Mouse (Mus musculus): ENCODE measurements around the gene Comp. TPM values are rescaled to one million over a fixed set of nuclear protein-coding genes. Genes with fewer than 3 reads are reported as not detected.

Gene Comp
- total RNA-seq, 2 experiments from 2014 or later: not detected

GRCm38 (mm10) chr8:70431213-70431612 lies 57.9 kb downstream of the Comp start:
- ATAC-seq (replicated peaks; ENCODE audit: poor library complexity): no peak

Other genes with a start within 250 kb of the Comp start
- gene Nr2c2ap, start 242.2 kb upstream of the Comp start, total RNA-seq (2015): 38.4 and 45.6 TPM in 2 replicates
- gene Nr2c2ap, start 242.2 kb upstream of the Comp start, total RNA-seq (2017): 11.6 and 13.2 TPM in 2 replicates
- 8.0 and 8.5 TPM in 2 replicates for gene Rfxank, start 234.4 kb upstream of the Comp start, total RNA-seq (2015)
- 5.7 and 5.9 TPM in 2 replicates for gene Rfxank, start 234.4 kb upstream of the Comp start, total RNA-seq (2017)
- gene Borcs8, start 234.1 kb upstream of the Comp start, total RNA-seq (2015): 42.0 and 43.3 TPM in 2 replicates
- gene Borcs8, start 234.1 kb upstream of the Comp start, total RNA-seq (2017): 32.0 and 35.2 TPM in 2 replicates
- gene Mef2b, start 233.8 kb upstream of the Comp start, total RNA-seq (2015): not detected in 2 replicates
- not detected in 2 replicates for gene Mef2b, start 233.8 kb upstream of the Comp start, total RNA-seq (2017)
- 9.0 and 16.0 TPM in 2 replicates for gene Tmem161a, start 201.2 kb upstream of the Comp start, total RNA-seq (2015)
- gene Tmem161a, start 201.2 kb upstream of the Comp start, total RNA-seq (2017): 11.2 and 11.3 TPM in 2 replicates
- 2.5 and 2.8 TPM in 2 replicates for gene Slc25a42, start 161.3 kb upstream of the Comp start, total RNA-seq (2015)
- 1.4 and 2.4 TPM in 2 replicates for gene Slc25a42, start 161.3 kb upstream of the Comp start, total RNA-seq (2017)
- gene Sugp2, start 139.3 kb upstream of the Comp start, total RNA-seq (2015): 32.2 and 53.8 TPM in 2 replicates
- gene Sugp2, start 139.3 kb upstream of the Comp start, total RNA-seq (2017): 44.2 and 45.7 TPM in 2 replicates
- 7.1 and 9.2 TPM in 2 replicates for gene Armc6, start 139.1 kb upstream of the Comp start, total RNA-seq (2015)
- gene Armc6, start 139.1 kb upstream of the Comp start, total RNA-seq (2017): 3.2 and 5.3 TPM in 2 replicates
- gene Homer3, start 90.7 kb upstream of the Comp start, total RNA-seq (2015): 4.2 and 5.8 TPM in 2 replicates
- gene Homer3, start 90.7 kb upstream of the Comp start, total RNA-seq (2017): 8.9 and 9.9 TPM in 2 replicates
- 42.7 and 44.7 TPM in 2 replicates for gene Ddx49, start 71.1 kb upstream of the Comp start, total RNA-seq (2015)
- 163 and 172 TPM in 2 replicates for gene Ddx49, start 71.1 kb upstream of the Comp start, total RNA-seq (2017)
- 214 and 223 TPM in 2 replicates for gene Cope, start 71.0 kb upstream of the Comp start, total RNA-seq (2015)
- gene Cope, start 71.0 kb upstream of the Comp start, total RNA-seq (2017): 129 and 151 TPM in 2 replicates
- not detected in 2 replicates for gene Cers1, start 57.8 kb upstream of the Comp start, total RNA-seq (2015)
- gene Cers1, start 57.8 kb upstream of the Comp start, total RNA-seq (2017): not detected in 2 replicates
- gene Gdf1, start 43.7 kb upstream of the Comp start, total RNA-seq (2015): not detected in 2 replicates
- gene Gdf1, start 43.7 kb upstream of the Comp start, total RNA-seq (2017): not detected in 2 replicates
- gene Upf1, start 20.3 kb upstream of the Comp start, total RNA-seq (2015): 13.9 and 15.3 TPM in 2 replicates
- gene Upf1, start 20.3 kb upstream of the Comp start, total RNA-seq (2017): 32.3 and 32.5 TPM in 2 replicates
- gene Crtc1, start 66.0 kb downstream of the Comp start, total RNA-seq (2015): 7.8 and 9.3 TPM in 2 replicates
- 2.7 and 6.6 TPM in 2 replicates for gene Crtc1, start 66.0 kb downstream of the Comp start, total RNA-seq (2017)
- gene Klhl26, start 103.4 kb downstream of the Comp start, total RNA-seq (2015): 4.7 and 5.1 TPM in 2 replicates
- gene Klhl26, start 103.4 kb downstream of the Comp start, total RNA-seq (2017): 3.5 and 3.6 TPM in 2 replicates
- gene Tmem59l, start 113.8 kb downstream of the Comp start, total RNA-seq (2015): not detected in 2 replicates
- not detected in 2 replicates for gene Tmem59l, start 113.8 kb downstream of the Comp start, total RNA-seq (2017)
- gene Crlf1, start 119.6 kb downstream of the Comp start, total RNA-seq (2015): not detected in 2 replicates
- gene Crlf1, start 119.6 kb downstream of the Comp start, total RNA-seq (2017): not detected in 2 replicates
- 40.6 and 41.3 TPM in 2 replicates for gene Rex1bd, start 133.2 kb downstream of the Comp start, total RNA-seq (2015)
- gene Rex1bd, start 133.2 kb downstream of the Comp start, total RNA-seq (2017): 42.1 and 50.4 TPM in 2 replicates
- 3,077 and 3,244 TPM in 2 replicates for gene Uba52, start 137.2 kb downstream of the Comp start, total RNA-seq (2015)
- gene Uba52, start 137.2 kb downstream of the Comp start, total RNA-seq (2017): 4,035 and 5,307 TPM in 2 replicates
- gene Fkbp8, start 154.2 kb downstream of the Comp start, total RNA-seq (2015): 74.6 and 90.4 TPM in 2 replicates
- 114 and 133 TPM in 2 replicates for gene Fkbp8, start 154.2 kb downstream of the Comp start, total RNA-seq (2017)
- gene Kxd1, start 154.4 kb downstream of the Comp start, total RNA-seq (2015): 88.0 and 106 TPM in 2 replicates
- gene Kxd1, start 154.4 kb downstream of the Comp start, total RNA-seq (2017): 63.1 and 84.4 TPM in 2 replicates
- 8.5 and 8.7 TPM in 2 replicates for gene Ell, start 165.9 kb downstream of the Comp start, total RNA-seq (2015)
- 9.1 and 9.5 TPM in 2 replicates for gene Ell, start 165.9 kb downstream of the Comp start, total RNA-seq (2017)
- 26.1 and 39.0 TPM in 2 replicates for gene Isyna1, start 220.8 kb downstream of the Comp start, total RNA-seq (2015)
- 42.9 and 45.4 TPM in 2 replicates for gene Isyna1, start 220.8 kb downstream of the Comp start, total RNA-seq (2017)
- 31.6 and 40.7 TPM in 2 replicates for gene Ssbp4, start 235.3 kb downstream of the Comp start, total RNA-seq (2015)
- gene Ssbp4, start 235.3 kb downstream of the Comp start, total RNA-seq (2017): 40.2 and 69.7 TPM in 2 replicates
- gene Lrrc25, start 242.6 kb downstream of the Comp start, total RNA-seq (2015): 6.2 and 12.9 TPM in 2 replicates
- gene Lrrc25, start 242.6 kb downstream of the Comp start, total RNA-seq (2017): 4.7 and 5.4 TPM in 2 replicates